Mouse (Mus musculus) stomach, embryonic 16.5 days (tissue): Measurements from ENCODE around the gene Gas7. TPM values are rescaled to one million over a fixed set of nuclear protein-coding genes. Genes with fewer than 3 reads are reported as not detected.

Experiments
- ATAC-seq: fragments of 200-750 bp; cut with Nextera tagmentation; 2 replicates; pipeline ENCODE4 v1.8.0; 2017; ENCODE audit warnings: moderate number of reproducible peaks, moderate TSS enrichment; ENCODE audit not compliant: insufficient read depth, low FRiP score
- H3K27ac ChIP-seq: fragments of 300-500 bp; sonication (generic); 2 replicates; pipeline ENCODE4 v1.5.1; 2014; ENCODE audit warnings: low read length
- H3K27me3 ChIP-seq: fragments of 300-500 bp; sonication (generic); 2 replicates; pipeline ENCODE4 v1.6.1; 2014; ENCODE audit warnings: low read length, control low read depth, mixed read lengths; ENCODE audit not compliant: control insufficient read depth, insufficient read depth
- H3K36me3 ChIP-seq: fragments of 300-500 bp; sonication (generic); 2 replicates; pipeline ENCODE4 v1.6.1; 2014; ENCODE audit warnings: low read length; ENCODE audit not compliant: control insufficient read depth, insufficient read depth
- H3K4me1 ChIP-seq: fragments of 300-500 bp; sonication (generic); 2 replicates; pipeline ENCODE4 v1.6.1; 2014; ENCODE audit warnings: low read length, control low read depth, mixed read lengths; ENCODE audit not compliant: control insufficient read depth, insufficient read depth
- H3K4me2 ChIP-seq: fragments of 300-500 bp; sonication (generic); 2 replicates; pipeline ENCODE4 v1.6.1; 2014; ENCODE audit warnings: low read depth, low read length, mixed read lengths
- H3K4me3 ChIP-seq: fragments of 300-500 bp; sonication (generic); replicated peaks from 2 replicates; pipeline ENCODE4 v1.5.1; 2014; ENCODE audit warnings: mild to moderate bottlenecking, low read length
- H3K9ac ChIP-seq: fragments of 300-500 bp; sonication (generic); 2 replicates; pipeline ENCODE4 v1.6.1; 2014; ENCODE audit warnings: low read length
- H3K9me3 ChIP-seq: fragments of 300-500 bp; sonication (generic); replicated peaks from 2 replicates; pipeline ENCODE4 v1.6.1; 2016; ENCODE audit warnings: low read length, control low read depth; ENCODE audit not compliant: control insufficient read depth
- WGBS: fragments of 180-500 bp; shearing (Covaris S2); extraction: QIAGEN DNeasy Blood & Tissue Kit; methylation state at CpG from one replicate; pipeline ENCODE4 v1.1.7; 2014; 5-methylcytosine and 5-hydroxymethylcytosine counted together
- polyA plus RNA-seq: library from polyadenylated mRNA; unstranded; fragments of >200 nt; fragmentation: Nextera tagmentation; extraction: Ambion mirVana; gene quantifications from 2 replicates; pipeline ENCODE4 v1.2.1, GENCODE M21; 2015

Gene Gas7
- polyA plus RNA-seq, 1 experiment from 2014 or later: 15.5 TPM

GRCm38 (mm10) chr11:67445058-67445825, 10.0 kb upstream of the Gas7 start:
- Histone ChIP-seq H3K27me3 (no peaks in the 10 kb centered on the region), H3K4me1 (no peaks in the 10 kb centered on the region), H3K4me3 (no peak overlapping the region), H3K9me3 (no peaks in the 10 kb centered on the region), H3K9ac (no peak overlapping the region), H3K27ac (no peak overlapping the region), H3K4me2 (no peak overlapping the region), H3K36me3 (no peaks in the 10 kb centered on the region)
- ATAC-seq: no peak
- 67% methylated on average over 14 of the region's 14 CpGs for WGBS

GRCm38 (mm10) chr11:67451525-67451924, 3.7 kb upstream of the Gas7 start:
- no peak for ATAC-seq
- Histone ChIP-seq H3K9me3 (no peaks in the 10 kb centered on the region), H3K4me3 (no peak overlapping the region), H3K27ac (no peak overlapping the region), H3K9ac (no peak overlapping the region), H3K4me1 (no peaks in the 10 kb centered on the region), H3K4me2 (no peak overlapping the region), H3K36me3 (no peaks in the 10 kb centered on the region), H3K27me3 (peaks cover 3% of the 10 kb centered on the region; the same call in 1 of the 2 replicates)
- 82% methylated on average over 5 of the region's 5 CpGs for WGBS

- under 1% methylated on average over 42 of the region's 42 CpGs for WGBS
- Histone ChIP-seq H3K9me3 (no peaks in the 10 kb centered on the region), H3K4me1 (no peaks in the 10 kb centered on the region), H3K4me3 (peak overlapping the region; percentile 73), H3K4me2 (peak overlapping the region; percentile 96), H3K27me3 (peaks cover 3% of the 10 kb centered on the region; the same call in 1 of the 2 replicates), H3K36me3 (no peaks in the 10 kb centered on the region), H3K27ac (no peak overlapping the region; the same call in 1 of the 2 replicates), H3K9ac (peak overlapping the region; percentile 82)
- peak; percentile 42; the same call in 1 of the 2 replicates for ATAC-seq
Measured at GRCm38 (mm10) chr11:67455527-67455981, 317 bp downstream of the Gas7 start.

GRCm38 (mm10) chr11:67456029-67456428, 792 bp downstream of the Gas7 start:
- Histone ChIP-seq H3K27ac (no peak overlapping the region), H3K36me3 (no peaks in the 10 kb centered on the region), H3K27me3 (peaks cover 3% of the 10 kb centered on the region; the same call in 1 of the 2 replicates), H3K4me2 (peak overlapping the region; percentile 96), H3K9me3 (no peaks in the 10 kb centered on the region), H3K4me3 (peak overlapping the region; percentile 73), H3K4me1 (no peaks in the 10 kb centered on the region), H3K9ac (peak overlapping the region; percentile 82)
- 13% methylated on average over 7 of the region's 7 CpGs for WGBS
- no peak; the same call in 1 of the 2 replicates for ATAC-seq

- no peaks in the 10 kb centered on the region for H3K9me3 ChIP-seq
- H3K4me1 ChIP-seq: no peaks in the 10 kb centered on the region
- no peak overlapping the region for H3K4me2 ChIP-seq
- WGBS: 29% methylated on average over 2 of the region's 2 CpGs
- no peak for ATAC-seq
- no peaks in the 10 kb centered on the region for H3K36me3 ChIP-seq
- H3K9ac ChIP-seq: no peak overlapping the region
- H3K4me3 ChIP-seq: no peak overlapping the region
- no peak overlapping the region for H3K27ac ChIP-seq
- H3K27me3 ChIP-seq: peaks cover 3% of the 10 kb centered on the region; the same call in 1 of the 2 replicates
Measured at GRCm38 (mm10) chr11:67458171-67458570, 2.9 kb downstream of the Gas7 start.

GRCm38 (mm10) chr11:67467132-67467531, 11.9 kb downstream of the Gas7 start:
- no peaks in the 10 kb centered on the region for H3K36me3 ChIP-seq
- no peaks in the 10 kb centered on the region for H3K27me3 ChIP-seq
- H3K4me1 ChIP-seq: 0 out of 2 replicates have a peak, but pooled peaks cover 4% of the 10 kb centered on the region
- no peak overlapping the region for H3K27ac ChIP-seq
- H3K4me2 ChIP-seq: no peak overlapping the region
- no peak for ATAC-seq
- H3K9me3 ChIP-seq: no peaks in the 10 kb centered on the region
- 41% methylated on average over 4 of the region's 4 CpGs for WGBS
- H3K9ac ChIP-seq: no peak overlapping the region
- no peak overlapping the region for H3K4me3 ChIP-seq

- H3K27ac ChIP-seq: no peak overlapping the region
- no peak overlapping the region for H3K9ac ChIP-seq
- H3K4me3 ChIP-seq: no peak overlapping the region
- H3K36me3 ChIP-seq: no peaks in the 10 kb centered on the region
- H3K4me2 ChIP-seq: no peak overlapping the region
- 66% methylated on average over 7 of the region's 7 CpGs for WGBS
- H3K27me3 ChIP-seq: no peaks in the 10 kb centered on the region
- H3K4me1 ChIP-seq: 0 out of 2 replicates have a peak, but pooled peaks cover 4% of the 10 kb centered on the region
- H3K9me3 ChIP-seq: no peaks in the 10 kb centered on the region
- ATAC-seq: no peak
Measured at GRCm38 (mm10) chr11:67468846-67469245, 13.6 kb downstream of the Gas7 start.

GRCm38 (mm10) chr11:67474590-67474989, 19.4 kb downstream of the Gas7 start:
- Histone ChIP-seq H3K4me1 (no peaks in the 10 kb centered on the region), H3K27ac (no peak overlapping the region), H3K36me3 (no peaks in the 10 kb centered on the region), H3K9me3 (no peaks in the 10 kb centered on the region), H3K4me2 (no peak overlapping the region), H3K9ac (no peak overlapping the region), H3K27me3 (no peaks in the 10 kb centered on the region), H3K4me3 (no peak overlapping the region)
- WGBS: 70% methylated on average over 5 of the region's 5 CpGs
- ATAC-seq: no peak

- no peaks in the 10 kb centered on the region for H3K36me3 ChIP-seq
- 63% methylated on average over 4 of the region's 4 CpGs for WGBS
Measured at GRCm38 (mm10) chr11:67479534-67479933, 24.3 kb downstream of the Gas7 start.

More at GRCm38 (mm10) chr11:67479534-67479933, 24.3 kb downstream of the Gas7 start:
- ATAC-seq: no peak
- no peaks in the 10 kb centered on the region for H3K27me3 ChIP-seq
- H3K9ac ChIP-seq: no peak overlapping the region
- no peak overlapping the region for H3K27ac ChIP-seq
- H3K9me3 ChIP-seq: no peaks in the 10 kb centered on the region
- peaks cover 15% of the 10 kb centered on the region; the same call in 1 of the 2 replicates for H3K4me1 ChIP-seq
- H3K4me2 ChIP-seq: no peak overlapping the region
- no peak overlapping the region for H3K4me3 ChIP-seq
